Mouse (Mus musculus) cerebellum, adult 9-10 months (tissue): Measurements from ENCODE around the gene E130208F15Rik.

Experiments
- DNase-seq: peaks from one replicate; pipeline ENCODE4 v3.0.0; 2022

Gene E130208F15Rik

GRCm38 (mm10) chr7:30321539-30322284, at the start of gene E130208F15Rik:
Gene E130208F15Rik, plus strand, starts transcription at chr7:30321740.
- peak; percentile 85 for DNase-seq

DNA sequence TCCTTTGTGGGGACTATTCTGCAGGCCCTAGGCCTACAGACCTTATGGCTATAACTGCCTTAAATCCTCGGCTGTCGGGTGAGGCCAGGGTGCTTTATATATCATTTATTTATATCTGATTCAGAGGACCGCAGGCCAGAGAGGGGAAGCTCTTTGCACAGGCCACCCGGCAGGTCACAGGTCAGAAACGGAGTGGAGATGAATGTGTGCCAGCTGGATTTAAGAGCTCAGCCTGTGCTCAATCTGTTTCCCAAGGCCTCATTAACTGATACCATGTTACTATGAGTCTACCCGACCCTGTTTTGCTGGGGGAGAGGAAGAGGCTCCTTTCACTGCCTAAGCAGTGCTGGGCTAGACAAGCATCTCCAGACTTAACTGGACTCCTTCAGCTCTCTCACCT, 47.2 kb upstream of the E130208F15Rik start:
- DNase-seq: no peak

DNA sequence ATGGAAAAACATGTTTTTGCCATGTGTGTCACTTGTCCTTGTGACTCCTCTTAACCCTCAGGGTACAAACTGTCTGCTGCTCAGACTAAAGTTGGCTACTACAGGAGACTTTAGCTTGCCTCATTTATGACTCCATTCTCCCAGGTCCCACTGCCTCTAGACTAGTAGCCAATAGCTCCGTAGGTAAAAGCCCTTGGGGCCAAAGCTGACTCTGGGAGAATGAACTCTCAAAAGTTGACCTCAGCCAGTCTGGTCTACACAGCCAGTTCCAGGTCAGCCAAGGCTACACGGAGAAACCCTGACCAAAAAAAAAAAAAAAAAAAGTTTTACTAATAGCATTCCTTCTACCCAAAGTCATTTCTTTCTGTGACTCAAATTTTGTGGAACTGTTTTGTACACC, 42.6 kb upstream of the E130208F15Rik start:
- peak; percentile 27 for DNase-seq

DNA sequence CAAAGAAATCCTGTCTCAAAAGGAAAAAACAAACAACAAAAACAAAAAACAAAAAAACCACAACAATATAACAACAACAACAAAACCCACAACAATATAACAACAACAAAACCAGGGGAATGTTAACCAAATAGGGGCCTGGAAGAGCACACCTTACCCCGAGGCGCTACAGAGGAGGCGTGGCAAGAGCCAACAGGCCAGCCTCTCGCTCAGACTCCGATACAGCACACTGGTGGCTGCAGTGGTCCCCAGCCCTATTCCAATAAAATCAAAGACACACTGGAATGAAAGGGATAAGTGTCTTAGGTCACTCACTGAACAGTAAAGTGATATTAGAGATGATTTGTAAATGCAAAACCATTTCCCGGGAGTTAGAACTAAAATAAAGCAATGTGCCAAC, 42.0 kb upstream of the E130208F15Rik start:
- no peak for DNase-seq

GRCm38 (mm10) chr7:30279951-30280669, 41.4 kb upstream of the E130208F15Rik start, which contains the start of the genes Thap8 and Wdr62:
Gene Thap8, plus strand, starts transcription at chr7:30280094.
Gene Wdr62, minus strand, starts transcription at chr7:30280419.
- peak; percentile 92 for DNase-seq

- DNase-seq: peak; percentile 90
Measured at GRCm38 (mm10) chr7:30280670-30281138, 40.8 kb upstream of the E130208F15Rik start.

GRCm38 (mm10) chr7:30281522-30281921, 40.0 kb upstream of the E130208F15Rik start:
- peak; percentile 37 for DNase-seq

GRCm38 (mm10) chr7:30282740-30283139, 38.8 kb upstream of the E130208F15Rik start:
- peak; percentile 36 for DNase-seq

GRCm38 (mm10) chr7:30286701-30287410, 34.7 kb upstream of the E130208F15Rik start:
- DNase-seq: peak; percentile 92

DNA sequence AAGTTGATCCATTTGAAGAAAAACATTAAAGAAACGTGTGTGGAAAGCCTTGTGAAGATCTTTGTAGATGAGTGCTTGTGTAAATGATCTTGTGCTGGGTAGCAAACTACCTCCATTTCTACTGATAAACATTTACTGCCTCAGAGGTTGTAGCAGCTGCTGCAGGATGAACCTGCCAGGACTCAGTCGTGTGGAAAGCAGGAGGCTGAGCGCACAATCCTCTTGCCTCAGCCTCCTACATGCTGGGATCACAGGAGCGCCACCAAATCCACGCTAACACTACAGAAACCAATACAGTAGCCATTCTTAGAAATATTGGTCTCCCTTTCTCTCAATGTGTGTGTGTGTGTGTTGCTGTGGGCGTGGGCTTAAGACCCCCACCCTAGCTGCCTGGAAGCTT, 33.5 kb upstream of the E130208F15Rik start:
- peak; percentile 68 for DNase-seq

GRCm38 (mm10) chr7:30289071-30289713, 32.3 kb upstream of the E130208F15Rik start:
- DNase-seq: no peak

- peak; percentile 64 for DNase-seq
Measured at GRCm38 (mm10) chr7:30289714-30290399, 31.7 kb upstream of the E130208F15Rik start.

DNA sequence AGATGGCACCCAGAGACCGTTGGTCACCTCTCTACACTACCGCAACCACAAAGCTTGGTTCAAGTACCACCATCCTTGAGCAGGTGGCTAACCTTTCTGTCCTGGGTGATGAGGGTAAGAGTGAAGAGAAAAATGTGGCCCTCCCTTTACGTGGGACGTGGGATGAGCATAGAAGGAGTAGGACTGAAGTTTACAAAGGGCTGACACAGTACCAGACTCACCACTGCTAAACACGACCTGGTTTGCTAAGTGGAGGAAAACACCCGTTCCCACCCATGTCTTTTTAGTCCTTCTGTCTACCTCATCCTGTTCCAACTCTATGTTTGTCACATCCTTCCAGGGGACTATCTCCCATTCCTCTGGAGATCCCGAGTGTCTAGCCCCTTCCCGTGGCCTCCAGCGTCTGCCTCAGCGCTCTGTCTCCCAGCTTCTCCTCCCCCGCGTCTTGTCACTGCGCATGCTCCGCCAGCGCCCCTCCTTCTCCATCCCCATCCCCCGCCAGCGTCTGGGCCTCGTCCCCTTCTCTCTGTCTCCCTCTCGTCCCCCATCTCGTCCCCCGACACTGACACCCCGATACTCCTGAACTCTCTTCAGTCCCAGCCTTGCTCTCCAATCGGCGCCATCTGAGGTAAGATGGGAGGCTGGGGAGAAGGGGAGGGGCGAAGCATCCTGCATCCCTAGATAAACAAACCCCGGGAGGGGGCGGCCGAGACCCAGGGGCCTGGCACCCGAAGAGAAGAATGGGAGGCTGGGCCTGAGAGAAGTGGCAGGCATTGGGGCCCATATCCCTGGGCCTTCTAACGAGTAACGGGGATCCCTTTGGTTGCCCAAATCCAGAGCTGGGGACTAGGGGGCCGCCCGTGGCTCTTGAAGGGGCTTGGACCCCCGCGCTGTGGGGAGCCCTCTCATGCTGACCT, 30.1 kb upstream of the E130208F15Rik start, which contains the start of gene Clip3:
TSS of gene Clip3 (plus strand) at position 514 of the 917 bp plus-strand sequence.
- DNase-seq: peak; percentile 93

DNA sequence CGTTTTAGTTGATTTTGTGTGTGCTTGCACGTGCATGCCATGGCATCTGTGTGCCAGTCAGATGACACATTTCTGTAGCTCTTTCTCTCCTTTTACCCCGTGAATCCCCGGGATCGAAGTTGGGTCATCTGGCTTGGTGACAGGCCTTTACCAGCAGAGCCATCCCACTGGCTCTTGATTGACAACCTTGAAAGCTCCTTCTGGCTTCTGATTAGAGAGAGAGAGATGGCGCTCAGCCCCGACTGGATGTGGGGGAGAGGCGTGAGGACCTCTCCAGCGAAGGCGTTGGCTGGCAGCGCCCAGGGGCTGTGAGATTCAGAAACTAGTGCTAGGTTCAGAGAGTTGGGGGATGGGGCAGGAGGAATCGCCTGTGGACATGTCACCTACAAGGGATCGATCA, 27.7 kb upstream of the E130208F15Rik start:
- peak; percentile 73 for DNase-seq

- DNase-seq: peak; percentile 71
Measured at GRCm38 (mm10) chr7:30294296-30294695, 27.2 kb upstream of the E130208F15Rik start.

- DNase-seq: peak; percentile 97
Measured at GRCm38 (mm10) chr7:30295103-30295502, 26.4 kb upstream of the E130208F15Rik start.

DNA sequence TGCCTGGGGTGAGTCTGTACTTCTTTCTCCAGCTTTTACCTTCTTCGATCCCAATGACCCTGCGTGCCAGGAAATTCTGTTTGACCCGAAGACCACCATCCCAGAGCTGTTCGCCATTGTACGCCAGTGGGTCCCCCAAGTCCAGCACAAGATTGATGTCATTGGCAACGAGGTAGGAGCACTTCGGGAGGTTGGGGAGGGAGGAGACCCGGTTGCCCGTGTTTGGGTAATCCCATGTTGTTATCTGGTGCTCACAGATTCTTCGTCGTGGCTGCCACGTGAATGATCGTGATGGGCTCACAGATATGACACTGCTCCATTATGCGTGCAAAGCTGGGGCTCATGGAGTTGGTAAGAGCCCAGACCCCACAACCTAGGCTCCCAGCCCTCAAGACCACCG, 24.7 kb upstream of the E130208F15Rik start:
- no peak for DNase-seq

DNA sequence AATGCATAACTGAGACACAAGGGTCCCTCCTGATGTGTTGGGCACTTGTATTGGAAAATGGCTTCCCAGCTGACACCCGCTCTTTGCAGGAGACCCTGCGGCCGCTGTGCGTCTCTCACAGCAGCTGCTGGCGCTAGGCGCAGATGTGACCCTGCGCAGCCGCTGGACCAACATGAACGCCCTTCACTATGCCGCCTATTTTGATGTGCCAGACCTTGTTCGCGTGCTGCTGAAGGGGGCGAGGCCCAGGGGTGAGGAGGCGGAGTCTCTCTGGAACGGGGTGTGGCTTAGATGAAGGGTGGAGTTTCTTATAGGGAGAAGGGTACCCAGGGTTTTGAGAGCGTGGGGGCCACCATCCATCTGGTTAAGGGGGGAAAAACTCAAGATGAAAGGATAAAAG, 24.3 kb upstream of the E130208F15Rik start:
- no peak for DNase-seq

DNA sequence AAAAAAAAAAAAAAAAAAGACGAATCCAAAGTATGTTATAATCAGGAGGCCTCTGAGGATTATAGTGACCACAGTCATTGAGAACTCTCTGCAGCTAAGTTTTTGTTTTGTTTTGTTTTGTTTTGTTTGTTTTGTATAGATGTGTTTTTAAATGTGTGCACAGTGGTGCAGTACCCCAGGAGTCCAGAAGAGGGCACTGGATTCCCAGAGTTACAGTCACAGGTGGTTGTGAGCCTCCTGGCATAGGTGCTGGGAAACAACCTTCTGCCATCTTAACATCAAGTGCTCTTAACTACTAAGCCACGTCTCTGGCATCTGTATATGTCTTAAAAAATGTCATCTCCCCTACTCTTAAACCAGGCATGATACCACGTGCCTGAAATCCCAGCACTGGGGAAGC, 20.6 kb upstream of the E130208F15Rik start:
- DNase-seq: peak; percentile 74

DNA sequence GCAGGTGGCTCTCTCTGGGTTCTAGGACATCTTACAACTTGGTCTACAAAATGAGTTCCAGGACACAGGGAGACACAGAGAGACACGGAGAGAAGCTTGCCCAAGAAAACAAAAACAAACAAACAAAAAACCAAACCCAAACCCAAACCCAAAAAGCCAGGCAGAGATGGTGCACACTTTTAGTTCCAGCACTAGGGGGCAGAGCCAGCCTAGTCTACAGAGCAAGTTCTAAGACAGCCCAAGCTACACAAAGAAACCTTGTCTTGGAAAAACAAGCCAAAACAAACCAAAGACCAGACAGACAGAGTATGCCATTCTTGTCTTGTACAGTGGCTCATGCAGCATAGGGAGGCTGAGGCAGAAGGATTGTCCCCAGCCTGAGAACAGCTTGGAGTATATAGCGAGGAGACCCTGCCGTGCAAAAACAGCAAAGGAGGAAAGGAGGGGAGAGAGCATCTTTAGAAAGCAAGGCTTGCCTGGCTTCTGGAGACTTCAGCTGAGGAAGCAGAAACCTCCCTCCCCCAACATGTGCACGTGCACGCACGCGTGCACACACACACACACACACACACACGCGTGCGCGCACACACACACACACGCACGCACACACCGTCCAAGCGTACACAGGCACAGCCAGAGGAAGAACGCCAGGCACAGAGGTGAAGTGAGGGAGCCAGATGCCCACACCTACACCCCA, 15.3 kb upstream of the E130208F15Rik start:
- no peak for DNase-seq
